Mouse (Mus musculus) Muller cell, postnatal 12 days (primary cell): ENCODE data around the gene Fam196a.

Experiments used
- DNase-seq: peaks from one replicate; pipeline ENCODE4 v3.0.0-alpha.2; 2015; ENCODE audit errors: inconsistent ontology term

Fam196a gene

GRCm38 (mm10) chr7:134840066-134840465 is 98.2 kb downstream of the Fam196a start:
- DNase-seq = peak; percentile 53
